Mouse (Mus musculus) megakaryocyte progenitor cell, adult 5-6 weeks (primary cell): ENCODE measurements around the gene Fam69a. TPM values are rescaled to one million over a fixed set of nuclear protein-coding genes. Genes with fewer than 3 reads are reported as not detected.

ENCODE experiments used
- ATAC-seq: replicated peaks from 2 replicates; pipeline ENCODE4 v1.8.0; 2016; ENCODE audit warnings: mild to moderate bottlenecking, moderate TSS enrichment, inconsistent platforms; ENCODE audit not compliant: poor library complexity
- total RNA-seq, 2 experiments: library from RNA; stranded (forward) in 1 of 2; stranded (reverse) in 1 of 2; fragments of 157-497, 149-512 nt in 1 of 2; fragments of 200-1000 nt in 1 of 2; gene quantifications; 2 replicates each; pipeline versions ENCODE4 v1.2.3 to v1.2.4; 2015 to 2017

Fam69a gene
- total RNA-seq, 2 experiments from 2014 or later, result 27.8 to 48.4 TPM

DNA sequence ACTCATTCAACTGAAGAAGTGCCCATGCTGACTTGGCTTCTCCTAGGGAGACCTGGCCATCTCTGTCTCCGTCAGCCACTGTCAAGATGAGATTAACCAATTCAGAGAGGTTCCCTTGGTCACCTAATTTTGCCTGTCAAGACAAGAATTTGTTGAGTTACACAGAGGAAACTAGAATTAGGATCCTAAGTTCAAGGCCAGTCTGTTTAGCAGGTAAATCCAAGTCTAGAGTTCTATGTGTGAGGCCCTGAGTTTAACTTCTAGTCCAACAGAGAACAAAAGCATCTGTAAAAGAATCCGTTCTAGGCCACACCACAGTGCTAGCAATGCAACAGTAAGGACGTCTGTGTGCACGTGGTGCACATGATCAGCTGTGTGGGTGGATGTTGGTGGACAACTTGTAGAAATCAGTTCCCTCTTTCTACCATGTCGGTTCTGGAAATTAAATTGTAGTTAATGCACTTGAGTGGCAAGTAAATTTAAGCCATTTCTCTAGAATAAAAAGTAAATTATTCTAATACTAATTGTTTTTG is 76.7 kb downstream of the Fam69a start:
- ATAC-seq, result 0 out of 2 replicates have a peak, but pooled peaks have one; percentile 18

DNA sequence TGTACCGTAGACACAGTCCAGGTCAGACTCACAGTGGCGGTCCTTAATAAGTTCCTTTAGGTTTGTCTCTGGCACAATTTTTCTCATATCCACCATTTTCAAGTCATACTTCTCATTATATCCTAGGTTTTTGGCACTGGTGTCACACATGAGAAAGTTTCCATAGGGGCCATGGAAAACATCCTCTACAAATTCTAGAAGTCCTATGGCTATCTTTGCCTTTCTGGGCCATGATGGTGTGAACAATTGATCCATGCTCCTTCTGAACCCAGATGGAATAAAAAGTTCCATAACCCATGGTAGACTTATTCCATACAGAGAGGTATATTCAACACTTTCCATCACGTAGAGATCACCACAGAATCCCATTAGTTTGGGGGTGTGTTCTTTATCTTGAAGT is 77.2 kb downstream of the Fam69a start:
- ATAC-seq, result no peak

DNA sequence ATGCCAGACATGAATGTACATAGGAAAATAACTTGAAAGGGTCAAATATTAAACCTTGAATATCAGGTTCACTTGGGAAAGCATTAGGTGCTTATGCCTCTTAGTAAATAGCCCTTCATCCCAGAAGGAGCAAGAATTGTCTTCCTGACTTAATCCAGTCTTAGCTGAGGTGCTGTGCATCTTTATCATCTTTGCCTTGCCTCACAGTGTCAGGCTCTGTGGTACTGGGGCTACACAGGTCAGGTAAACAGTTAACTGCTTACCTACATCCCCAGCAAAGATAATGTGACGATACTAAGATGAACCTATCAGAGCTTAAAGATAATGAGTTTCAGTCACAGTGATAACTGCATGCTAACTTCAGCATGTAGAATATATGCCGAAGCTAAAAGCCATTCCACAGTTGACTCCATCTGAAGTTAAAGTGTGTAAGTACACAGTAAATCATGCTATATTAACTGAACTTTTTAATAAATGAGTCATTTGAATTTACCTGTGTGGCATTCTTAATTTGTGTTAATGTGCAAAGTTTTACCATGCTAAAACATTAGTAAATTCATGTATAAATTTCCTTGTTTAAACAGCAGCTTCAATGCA is 78.3 kb downstream of the Fam69a start:
- no peak for ATAC-seq

DNA sequence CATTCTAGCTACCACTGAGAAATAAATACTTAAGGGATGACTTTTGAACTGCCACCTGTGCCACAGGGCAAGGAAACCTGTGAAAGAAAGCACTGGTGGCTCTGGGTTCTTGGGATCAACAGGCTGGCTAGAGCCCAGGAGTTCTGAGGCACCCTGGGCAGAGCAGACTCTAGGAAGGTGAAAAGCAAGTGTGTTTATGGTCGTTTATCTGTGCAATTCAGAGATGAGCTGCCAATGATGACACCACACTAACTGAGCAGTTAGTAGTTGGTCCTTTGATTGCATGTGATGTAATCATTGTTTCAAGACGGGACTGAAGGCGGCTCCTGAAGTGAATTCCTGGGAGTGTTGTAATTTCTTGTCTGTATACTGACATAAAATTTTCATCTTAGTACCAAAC is 82.6 kb downstream of the Fam69a start:
- no peak for ATAC-seq

DNA sequence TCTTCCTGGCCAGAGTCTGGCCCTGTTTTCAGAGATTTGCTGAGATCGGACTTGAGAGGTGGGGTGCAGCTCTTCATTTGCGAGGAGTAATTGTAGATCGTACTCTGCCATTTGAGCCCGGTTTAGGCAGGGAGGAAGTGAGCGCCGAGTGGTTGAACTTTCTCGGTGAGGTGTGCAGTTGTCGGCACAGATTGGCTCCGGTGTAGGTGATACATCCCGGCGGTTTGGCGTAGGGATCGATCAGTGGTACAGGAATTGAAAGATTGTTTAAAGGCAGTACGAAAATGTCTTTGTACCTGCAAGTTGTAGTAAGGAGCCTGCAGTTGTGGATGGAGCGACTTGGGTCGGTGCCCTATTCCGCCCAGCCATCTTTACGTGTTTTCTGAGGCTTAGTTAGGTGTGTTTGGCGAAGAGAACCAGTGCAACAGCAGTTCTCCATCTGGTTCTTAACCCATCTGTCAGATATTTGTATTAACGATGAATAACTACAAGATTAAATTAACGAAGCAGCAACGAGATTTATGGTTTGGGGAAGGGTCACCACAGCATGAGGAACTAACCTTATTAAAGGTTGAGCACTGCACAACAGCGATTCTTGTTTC is 85.8 kb downstream of the Fam69a start:
- ATAC-seq, result peak; percentile 24; the same call in 1 of the 2 replicates

DNA sequence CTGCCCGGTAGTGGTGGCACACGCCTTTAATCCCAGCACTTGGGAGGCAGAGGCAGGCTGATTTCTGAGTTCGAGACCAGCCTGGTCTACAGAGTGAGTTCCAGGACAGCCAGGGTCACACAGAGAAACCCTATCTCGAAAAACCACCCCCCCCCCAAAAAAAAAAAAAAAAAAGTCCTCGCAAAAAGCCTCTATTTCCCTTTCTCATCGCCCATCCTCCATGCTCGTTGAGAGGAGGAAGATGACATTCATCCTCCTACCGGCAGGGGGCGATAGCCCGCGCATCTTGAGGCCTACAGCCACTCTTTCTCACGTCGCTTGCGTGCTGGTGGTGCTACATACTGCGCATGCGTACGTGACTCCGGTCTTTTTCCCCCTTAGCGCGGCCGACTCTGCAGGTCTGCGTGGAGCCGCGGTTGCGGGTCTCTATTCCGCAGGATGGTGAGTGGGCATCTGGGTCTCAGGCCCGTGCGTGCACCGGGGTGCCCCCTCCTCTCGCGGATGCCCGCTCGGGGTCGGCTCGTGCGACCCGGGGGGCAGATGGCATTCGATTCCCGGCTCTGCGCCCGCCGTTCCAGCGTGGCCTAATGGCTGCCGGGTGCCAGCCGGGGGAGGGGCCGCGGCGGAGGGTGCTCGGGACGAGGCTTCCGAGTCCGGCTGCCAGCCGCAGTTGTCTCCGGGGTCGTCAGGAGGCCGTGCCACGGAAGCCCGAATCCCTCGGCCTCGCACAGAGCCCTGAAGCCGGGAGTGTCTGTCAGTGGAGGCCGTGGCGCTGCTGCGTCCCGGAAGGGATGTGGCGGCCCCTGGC is 86.5 kb downstream of the Fam69a start, which contains the start of gene Rpl5:
Gene Rpl5 (plus strand): TSS at position 297 of the 808 bp plus-strand sequence.
- ATAC-seq, result peak; percentile 96

DNA sequence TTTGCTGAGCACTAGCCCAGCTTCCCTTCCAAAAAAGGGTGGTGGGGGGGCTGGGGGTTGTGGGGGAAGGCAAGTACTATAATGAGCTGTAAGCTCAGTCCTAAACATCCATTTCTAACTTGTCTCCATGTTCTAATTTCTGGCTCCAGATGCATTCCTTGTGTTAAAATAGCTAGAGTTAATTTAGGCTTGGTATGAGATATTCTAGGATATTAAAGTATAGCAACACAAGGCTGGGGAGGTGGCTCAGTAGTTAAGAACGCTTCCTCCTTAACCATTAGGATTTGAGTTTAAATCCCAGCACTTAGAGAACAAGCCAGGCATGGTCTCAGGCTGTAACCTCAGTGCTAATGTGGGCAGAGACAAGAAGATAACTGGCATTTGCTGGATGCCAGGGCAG is 90.6 kb downstream of the Fam69a start:
- ATAC-seq, result no peak

DNA sequence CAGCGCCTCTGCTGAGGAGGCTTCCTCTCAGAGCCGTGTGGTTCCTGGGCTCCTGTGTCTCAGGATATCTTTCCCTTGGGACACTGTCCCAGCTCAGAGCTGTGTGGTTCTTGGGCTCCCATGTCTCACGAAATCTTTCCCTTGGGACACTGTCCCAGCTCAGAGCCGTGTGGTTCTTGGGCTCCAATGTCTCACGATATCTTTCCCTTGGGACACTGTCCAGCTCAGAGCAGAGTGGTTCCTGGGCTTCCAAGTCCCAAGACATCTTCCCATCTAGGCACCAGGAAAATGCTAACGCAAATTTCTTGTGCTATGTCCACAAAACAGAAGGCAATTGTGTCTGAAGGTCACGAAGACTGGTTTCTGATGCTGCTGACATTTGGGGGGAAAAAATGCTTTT is 92.2 kb downstream of the Fam69a start:
- no peak for ATAC-seq

DNA sequence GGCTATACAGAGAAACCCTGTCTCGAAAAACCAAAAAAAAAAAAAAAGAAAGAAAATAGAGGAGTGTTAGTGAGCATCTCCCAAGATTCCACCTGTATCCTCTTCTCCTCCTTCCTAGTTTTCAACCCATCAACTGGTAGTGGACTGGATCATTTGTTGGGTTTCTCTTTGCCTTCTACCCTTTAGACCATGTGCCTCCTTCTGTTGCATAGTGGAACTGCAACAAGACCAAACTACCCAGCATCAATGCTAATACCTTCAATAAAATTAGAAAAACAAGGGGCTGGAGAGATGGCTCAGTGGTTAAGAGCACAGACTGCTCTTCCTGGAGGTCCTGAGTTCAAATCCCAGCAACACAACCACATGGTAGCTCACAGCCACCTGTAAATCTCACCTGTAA is 95.4 kb downstream of the Fam69a start:
- ATAC-seq, result peak; percentile 80

DNA sequence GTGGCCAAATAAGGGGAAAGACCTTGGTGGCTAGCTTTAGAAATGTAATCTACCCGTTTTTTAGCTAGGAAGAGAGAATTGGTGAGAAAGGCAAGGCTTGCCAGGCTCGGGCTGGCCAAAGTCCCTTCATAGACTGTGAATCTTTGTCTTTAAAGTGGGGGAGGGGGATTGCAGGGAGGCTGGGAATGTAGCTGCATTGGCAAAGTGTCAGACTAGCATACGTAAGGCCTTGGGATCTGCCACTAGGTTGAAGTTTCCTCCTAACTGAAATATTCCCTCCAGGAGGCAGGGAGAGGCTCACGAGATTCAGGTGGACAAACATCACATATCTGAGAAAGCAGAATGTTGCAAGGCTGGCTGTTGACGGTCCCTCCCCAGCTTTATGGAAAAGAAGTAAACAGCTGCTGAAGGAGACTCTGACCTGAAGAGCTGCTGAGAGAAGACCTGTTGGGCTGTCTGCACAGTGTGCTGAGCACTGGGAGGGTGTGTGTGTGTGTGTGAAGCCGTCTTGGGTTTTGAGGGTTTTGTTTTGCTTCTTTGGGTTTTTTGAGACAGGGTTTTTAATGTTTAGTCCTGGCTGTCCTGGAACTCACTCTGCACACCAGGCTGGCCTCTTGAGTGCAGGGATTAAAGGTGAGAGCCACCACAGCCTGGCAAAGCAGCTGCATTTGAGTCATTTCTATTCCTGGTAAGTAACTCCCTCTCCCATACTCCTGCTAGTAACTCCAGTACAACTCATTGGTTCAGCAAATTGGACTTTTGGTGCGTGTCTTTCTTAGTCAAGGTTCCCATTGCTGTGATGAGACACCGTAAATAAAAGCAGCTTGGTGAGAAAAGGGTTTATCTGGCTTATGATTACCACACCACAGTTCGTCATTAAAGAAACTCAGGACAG is 96.6 kb downstream of the Fam69a start:
- no peak for ATAC-seq

DNA sequence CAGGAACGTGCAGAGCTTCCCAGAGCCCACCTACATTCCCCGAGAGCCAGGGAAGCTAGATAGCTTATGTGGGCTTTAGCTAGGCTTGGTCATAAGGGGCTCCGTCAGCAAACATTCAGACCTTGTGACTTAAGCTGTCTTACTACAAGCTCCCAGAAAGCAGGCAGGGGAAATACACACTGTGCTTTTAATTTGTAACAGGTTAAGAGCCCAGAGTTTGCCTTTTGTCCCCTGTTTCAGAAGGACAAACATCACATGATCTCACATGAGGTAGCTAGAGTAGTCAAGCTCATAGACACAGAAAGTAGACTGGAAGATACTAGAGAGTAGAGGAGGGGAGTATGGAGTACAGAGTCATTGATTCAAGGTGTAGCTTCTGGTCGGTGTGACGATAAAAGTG is 106.2 kb downstream of the Fam69a start:
- ATAC-seq, result no peak

DNA sequence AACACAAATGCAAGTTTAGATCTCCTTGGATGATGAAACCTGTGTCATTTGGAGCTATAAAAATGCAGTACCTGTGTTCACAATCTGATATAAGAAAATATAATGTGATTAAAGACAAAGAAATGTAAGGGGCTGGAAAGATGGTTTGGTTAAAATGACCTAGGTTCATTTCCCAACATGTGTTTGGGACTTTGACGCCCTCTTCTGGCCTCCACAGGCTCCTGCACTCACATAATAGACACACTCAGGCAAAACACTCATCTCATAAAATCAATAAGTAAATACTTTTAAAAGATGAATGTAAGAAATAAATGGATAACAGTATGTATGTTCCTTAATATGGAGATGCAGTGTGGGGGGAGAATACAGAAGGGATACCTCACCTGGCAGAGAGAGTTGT is 109.8 kb downstream of the Fam69a start:
- ATAC-seq, result no peak

DNA sequence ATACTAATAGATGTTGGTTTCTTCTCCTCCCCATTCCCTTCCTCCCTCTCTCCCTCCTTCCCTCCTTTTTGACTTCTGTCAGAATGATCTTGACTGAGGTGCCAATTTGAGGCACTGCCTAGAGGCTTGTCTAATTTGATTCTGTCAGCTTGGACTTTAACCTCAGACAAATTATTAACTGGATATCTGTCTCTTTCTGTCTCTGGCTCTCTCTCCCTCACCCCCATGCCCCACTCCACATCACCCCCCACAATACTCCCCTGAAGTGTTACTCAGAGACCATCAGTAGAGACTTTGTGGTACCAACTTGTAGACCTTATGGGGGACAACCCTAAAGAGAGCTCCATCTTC is 111.6 kb downstream of the Fam69a start:
- ATAC-seq, result no peak

DNA sequence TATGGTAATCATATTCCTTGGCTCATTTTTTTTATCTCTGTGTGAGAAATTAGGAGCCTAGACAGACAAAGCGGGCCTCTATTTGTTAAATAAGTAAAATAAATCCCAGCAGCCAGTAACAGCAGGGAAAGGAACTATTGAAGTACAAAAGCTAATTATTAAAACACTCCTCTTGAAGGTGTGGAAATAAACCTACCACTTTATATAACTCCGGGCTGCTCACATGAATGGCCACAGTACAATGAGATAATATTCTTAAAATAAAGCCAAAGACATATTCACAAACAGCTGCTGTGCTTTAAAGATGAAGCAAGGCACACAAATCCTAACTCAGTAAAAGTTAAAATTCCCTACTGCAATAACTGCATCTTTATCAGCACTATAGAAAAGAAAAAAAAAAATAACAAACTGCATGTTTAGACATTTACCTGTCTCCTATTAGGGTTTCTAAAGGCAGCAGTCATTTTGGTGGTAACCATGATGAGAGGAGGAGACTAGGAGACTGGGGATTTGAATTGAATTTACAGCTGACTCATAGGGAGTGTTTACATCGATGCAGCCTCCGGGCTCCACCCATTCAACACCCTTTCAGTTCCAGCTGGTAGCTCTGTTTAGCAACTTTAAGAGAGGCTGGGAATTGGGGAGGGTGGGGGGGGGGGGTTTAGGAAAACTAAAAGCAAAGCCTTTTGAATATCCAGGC is 112.2 kb downstream of the Fam69a start, which contains the start of gene Evi5:
Gene Evi5 (minus strand): TSS at position 547 of the 700 bp plus-strand sequence.
- peak; percentile 72 for ATAC-seq

DNA sequence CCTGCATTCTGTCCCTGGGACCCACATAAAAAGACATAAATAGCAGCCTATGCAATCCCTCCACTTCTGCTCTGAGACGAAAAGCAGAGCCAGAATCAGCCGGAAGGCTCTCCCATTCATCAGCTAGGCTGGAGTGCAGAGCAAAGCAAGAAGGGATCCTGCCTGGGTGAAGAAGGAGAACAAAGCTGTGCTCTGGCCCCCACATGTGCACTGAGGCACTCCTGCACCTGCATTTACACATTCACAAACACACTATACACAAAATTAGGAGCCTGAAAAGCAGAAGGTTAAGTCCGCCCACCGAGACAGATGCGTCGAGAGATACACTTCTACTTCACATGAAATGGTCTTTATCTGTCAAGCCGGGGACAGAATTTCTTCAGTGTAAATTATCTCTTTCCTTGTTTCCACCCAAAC is 113.0 kb downstream of the Fam69a start:
- peak; percentile 64 for ATAC-seq

DNA sequence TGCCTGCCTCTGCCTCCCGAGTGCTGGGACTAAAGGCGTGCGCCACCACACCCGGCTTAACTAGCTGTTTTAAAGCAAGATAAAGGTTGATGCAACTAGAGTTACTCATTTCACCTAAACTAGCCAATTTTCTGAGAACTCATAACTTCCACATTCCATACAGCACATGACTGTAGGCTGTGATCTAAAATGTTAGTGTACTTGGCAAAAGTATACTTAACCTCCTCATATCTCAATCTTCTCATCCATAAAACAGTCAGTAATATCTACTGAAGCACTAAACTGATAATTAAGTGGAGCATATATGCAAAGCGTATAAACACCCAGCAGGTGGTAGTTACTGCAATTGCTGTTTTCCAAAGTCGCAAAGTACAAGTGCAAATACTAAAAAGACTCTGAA is 113.6 kb downstream of the Fam69a start:
- peak; percentile 2; the same call in 1 of the 2 replicates for ATAC-seq

DNA sequence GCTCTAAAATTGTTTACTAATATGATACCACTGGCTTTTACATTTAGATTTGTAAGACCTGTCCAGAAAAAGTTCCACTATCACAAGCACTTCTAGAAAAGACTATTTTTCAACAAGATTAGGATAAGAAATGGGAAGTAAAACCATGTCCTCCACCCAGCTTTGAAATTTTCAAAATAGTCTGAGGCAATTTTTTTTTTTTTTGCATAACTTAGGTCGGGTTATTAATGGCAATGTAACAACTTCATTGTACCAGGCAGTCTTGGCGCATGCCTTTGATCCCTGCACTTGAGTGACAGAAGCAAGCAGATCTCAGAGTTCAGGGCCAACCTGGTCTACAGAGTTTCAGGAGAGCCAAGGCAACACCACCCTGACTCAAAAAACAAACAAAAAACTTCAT is 117.2 kb downstream of the Fam69a start:
- ATAC-seq, result no peak

DNA sequence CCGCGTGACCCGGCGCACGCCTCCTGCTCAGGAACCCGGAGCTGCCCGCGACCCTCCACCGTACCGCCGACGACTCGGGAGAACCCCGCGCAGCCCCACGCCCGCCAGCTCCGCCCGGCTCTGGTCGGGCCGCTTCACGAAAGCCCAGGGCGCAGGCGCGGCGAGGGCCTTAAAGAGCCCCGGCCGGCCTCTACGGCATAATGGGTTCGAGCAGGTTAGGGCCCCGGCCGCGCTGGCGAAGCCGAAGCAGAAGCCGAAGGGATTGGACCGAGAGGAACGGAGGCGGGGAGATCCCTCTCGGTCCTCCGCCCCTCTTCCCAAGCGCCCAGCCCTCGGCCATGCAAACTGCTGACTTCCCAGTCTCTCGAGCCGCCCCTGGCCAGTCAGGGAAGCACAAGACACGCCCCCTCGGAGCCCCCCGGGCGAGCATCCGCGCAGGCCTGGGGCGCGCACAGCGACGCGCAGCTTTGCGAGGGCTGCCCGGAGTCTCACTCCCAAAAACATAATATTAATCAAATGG is 117.9 kb downstream of the Fam69a start:
- peak; percentile 71 for ATAC-seq

DNA sequence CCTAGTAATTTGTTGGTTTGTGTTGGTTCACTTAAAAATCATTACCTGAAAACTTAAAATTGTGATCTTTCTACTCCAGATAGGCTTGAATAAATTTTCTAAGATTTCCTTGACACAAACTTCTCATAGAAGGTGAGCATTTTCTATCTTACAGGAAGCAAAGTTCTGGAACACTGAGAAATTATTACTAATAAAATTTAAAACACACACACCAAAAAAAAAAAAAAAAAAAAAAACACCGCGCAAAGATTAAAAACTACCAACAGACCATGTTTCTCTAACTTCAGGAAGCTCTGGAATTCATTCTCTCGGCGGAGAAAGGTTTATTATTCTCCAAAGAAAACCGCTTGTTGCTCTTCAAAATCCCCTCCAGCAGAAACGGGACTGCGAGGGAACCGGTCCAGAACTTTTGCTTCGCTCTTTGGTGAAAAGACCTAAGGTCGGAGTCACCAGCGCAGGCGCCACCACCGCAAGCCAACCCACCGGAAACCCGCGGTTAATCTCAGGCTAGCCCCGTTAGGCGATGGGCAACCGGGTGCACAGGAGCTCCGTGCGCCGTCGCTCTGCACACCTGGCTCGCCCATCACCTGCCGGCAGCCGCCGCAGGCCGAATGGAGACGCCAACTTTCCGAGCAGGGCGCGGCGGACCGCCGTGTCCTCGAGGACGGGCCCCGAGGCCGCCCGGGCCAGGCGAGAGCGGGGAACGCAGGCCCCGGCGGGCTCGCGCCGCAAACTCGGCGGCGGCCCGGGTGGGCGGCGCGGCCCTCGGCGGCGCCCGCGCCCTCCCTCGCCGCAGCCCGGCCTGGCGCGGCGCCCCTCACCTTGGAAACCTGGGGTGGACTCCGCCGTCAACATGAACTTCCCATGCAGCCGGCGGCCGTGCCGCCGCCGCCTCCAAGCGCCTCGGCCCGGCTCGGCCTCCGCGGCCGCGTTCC is 118.6 kb downstream of the Fam69a start:
- peak; percentile 45 for ATAC-seq
